Mouse (Mus musculus) cerebellum, postnatal 36 days (tissue): Measurements from ENCODE around the gene Olfr1133.
"Not testable (repeated sequence)": the region's sequence is repeated elsewhere in the genome, so short reads cannot be mapped to it uniquely, and the experiment has no call there.

ENCODE experiments used
- DNase-seq, 2 experiments: peaks; one replicate each; pipeline ENCODE4 v3.0.0; 2021 to 2022; ENCODE audit warnings: mixed read lengths in 2 of 2

The Olfr1133 gene

GRCm38 (mm10) chr2:87647274-87647673 lies at the start of gene Olfr1133:
Olfr1133 (minus strand) TSS chr2:87647374.
- no peak for DNase-seq

DNA sequence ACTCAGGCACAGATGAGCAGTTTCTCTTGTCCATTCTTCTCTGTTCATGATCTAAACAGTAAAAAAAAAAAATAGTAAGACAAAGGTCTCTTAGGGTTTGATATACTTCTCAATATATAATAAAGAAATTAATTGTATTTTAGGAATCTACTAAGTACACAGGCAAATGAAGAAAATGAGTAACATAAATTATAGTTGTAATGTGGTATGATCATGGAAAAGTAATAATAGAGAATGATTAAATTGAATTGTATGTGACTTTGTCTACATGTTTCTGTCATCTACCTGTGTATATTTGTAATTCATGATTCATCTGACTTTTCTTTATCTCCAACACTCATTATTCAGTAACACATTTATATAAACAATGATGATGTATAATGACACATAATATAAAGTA lies 46.7 kb upstream of the Olfr1133 start, which contains the start of gene Olfr1136:
Gene Olfr1136, minus strand, starts transcription at position 101 of the 400 bp plus-strand sequence.
- DNase-seq = no peak

DNA sequence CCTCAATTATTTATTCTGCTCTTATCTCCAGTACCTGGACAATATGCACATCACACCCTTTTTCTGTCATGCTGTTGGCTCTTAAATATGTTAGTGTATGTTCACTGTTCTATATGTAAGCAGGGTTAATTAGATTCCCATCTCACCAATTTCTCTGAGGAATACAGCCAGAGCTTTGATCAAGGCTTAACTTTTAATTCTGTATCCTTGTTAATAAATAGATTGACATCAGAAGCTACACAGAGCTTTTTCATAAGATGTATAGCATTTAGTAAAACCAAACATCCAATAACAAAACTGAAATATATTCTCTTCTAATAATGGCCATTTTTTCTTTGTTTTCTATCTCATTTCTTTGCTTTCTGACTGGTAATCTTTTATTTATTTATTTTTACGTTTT lies 26.4 kb upstream of the Olfr1133 start, which contains the start of gene Olfr1135:
Gene Olfr1135, minus strand, starts transcription at position 101 of the 400 bp plus-strand sequence.
- no peak for DNase-seq

DNA sequence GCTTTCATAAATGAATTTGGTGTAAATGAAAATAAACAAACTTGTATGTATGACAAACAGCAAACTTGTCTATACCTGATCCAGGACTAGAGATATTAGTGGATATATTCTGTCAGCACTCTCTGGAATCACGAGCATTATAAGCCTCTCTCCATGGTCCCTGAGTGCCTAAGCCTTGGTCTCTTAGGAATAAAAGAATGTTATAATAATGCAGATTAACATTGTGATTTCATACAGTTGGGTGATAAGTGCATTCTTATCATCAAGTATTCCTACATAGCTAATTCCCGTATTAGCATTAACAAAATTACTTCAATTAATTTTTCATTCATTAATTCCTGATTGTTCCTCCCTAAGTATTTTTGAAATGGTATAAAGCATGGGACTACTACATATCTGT lies 11.2 kb upstream of the Olfr1133 start, which contains the start of gene Olfr1134:
Gene Olfr1134, minus strand, starts transcription at position 101 of the 400 bp plus-strand sequence.
- DNase-seq = no peak

- no peak for DNase-seq
These were observed 4.7 kb downstream of the Olfr1133 start for GRCm38 (mm10) chr2:87642441-87642840.

GRCm38 (mm10) chr2:87637435-87637834 lies 9.7 kb downstream of the Olfr1133 start, which contains the start of gene Olfr1132:
Olfr1132 (minus strand) TSS chr2:87637535.
- DNase-seq = no peak

DNA sequence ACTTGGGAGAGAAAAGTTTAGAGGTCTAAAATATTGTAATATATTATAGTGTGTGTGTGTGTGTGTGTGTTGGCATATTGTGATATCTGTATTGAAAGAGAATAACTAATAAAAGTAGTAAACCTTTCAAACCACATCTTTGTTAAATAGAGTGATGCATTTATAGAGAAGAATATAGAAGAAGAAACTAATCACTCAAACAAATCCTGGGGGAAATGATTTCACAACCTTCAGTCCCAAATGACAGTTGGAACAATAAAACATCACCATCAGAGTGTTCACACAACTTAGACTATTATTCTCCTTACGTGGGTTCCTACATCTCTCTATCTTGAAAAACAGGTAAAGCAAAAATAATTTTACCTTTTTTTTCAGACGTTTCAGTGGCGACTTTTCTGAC lies 20.4 kb downstream of the Olfr1133 start, which contains the start of gene Olfr1131:
Gene Olfr1131, plus strand, starts transcription at position 301 of the 400 bp plus-strand sequence.
- no peak for DNase-seq

DNA sequence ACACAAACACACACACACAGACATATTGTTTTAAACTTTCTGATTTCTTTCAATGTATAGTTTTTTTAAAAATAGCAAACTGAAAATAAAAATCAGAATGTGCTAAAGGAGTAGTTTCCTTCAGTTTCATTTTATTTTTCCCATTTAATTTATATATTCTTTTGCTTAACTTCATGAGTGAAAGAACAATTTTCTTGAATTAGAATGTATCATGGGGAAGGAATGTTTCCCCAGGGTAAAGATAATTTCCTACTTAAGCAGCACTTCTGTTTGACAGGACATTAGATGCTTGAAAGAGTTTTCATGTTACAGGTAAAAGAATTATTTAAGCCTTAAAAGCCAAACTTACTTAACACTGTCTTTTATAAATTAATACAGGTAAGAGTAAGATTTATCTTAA lies 41.3 kb downstream of the Olfr1133 start, which contains the start of gene Olfr1130:
Gene Olfr1130, plus strand, starts transcription at position 301 of the 400 bp plus-strand sequence.
- DNase-seq = not testable (repeated sequence)
